Mouse (Mus musculus) neutrophil, adult 65 days (primary cell): Measurements from ENCODE around the gene Aoc1. TPM values are rescaled to one million over a fixed set of nuclear protein-coding genes. Genes with fewer than 3 reads are reported as not detected.

Experiments used
- total RNA-seq: library from RNA; stranded (reverse); gene quantifications from 2 replicates; pipeline ENCODE4 v1.2.4, GENCODE M21; 2023

The Aoc1 gene
- total RNA-seq = 0.60 TPM in 1 of 2 replicates, not detected in the other

DNA sequence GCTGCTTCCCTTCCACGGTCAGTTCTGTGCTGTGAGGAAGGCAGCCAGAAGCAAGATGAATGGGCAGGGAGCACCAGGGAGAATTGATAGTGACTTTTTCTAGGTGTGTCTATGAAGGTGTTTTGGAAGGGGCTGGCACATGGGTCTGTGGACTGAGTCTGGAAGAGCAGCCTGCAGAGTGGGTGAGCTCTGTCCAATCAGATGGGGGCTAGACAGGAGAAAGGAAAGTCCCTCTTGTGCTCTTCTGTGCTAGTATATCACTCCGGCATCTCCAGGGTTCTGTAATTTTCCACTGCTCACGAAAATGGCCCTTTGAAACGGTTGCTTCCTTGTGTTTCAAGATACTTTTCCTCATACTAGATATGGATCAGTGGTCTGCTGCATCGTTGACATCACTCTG lies at the start of gene Aoc1:
Aoc1 (plus strand) TSS at position 301 of the 400 bp plus-strand sequence.

DNA sequence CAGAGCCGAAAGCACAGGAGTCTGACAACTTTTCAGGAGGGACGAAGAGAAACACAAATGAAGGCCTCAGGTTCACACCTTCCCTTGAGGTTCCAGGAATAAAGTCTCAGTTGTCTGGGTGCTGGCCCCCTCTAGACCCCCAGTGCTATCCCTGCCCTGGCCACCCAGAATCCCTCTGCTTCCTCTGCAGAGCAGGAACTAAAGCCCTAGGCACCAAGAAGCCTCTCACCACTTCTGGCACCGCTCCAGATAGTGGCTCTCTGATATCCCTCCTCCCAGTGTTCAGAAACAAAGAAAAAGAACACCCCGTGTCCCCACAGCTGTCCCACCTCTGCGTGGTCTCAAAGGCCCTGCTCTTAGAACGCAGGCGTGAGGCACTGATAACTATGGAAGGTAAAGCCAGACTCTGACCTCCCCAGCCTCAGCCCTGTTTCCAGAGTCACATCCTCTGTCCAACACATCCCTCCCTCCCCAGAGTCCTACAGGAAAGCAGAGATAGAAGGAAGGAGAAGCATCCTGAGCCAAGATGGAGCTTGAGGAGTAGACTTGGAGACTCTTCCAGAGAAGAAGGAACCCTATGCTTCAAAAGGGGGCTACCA lies 32.2 kb upstream of the Aoc1 start, which contains the start of gene Tmem176a:
Tmem176a (plus strand) TSS at position 549 of the 599 bp plus-strand sequence.

GRCm38 (mm10) chr6:48840973-48841625 lies 31.6 kb upstream of the Aoc1 start, which contains the start of gene Tmem176b:
Gene Tmem176b, minus strand, starts transcription at chr6:48841496.

DNA sequence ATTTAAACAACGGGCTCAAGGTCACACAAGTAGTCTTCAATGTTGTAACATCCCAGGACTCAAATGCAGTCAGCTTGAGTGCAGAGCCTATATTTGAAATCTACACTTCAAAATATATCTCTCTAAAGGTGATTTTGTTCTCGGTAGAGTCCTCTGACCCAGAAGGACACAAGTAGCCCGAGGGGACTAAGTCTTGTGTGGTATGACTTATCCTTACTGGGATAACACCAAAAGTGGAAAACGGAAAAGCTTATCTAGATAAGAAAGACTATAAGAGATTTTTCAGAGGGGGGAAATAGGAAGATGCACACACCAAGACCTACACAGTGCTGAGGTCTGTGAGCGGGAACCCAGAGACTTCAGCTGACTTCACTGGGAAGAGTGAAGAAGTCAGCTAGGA lies 56.9 kb downstream of the Aoc1 start, which contains the start of gene 1600015I10Rik:
1600015I10Rik (plus strand) TSS at position 301 of the 400 bp plus-strand sequence.

Other genes starting within 250 kb of the Aoc1 start
- not detected in 2 replicates for gene AI854703, start 246.1 kb upstream of the Aoc1 start, total RNA-seq
- 0.11 and 0.38 TPM in 2 replicates for gene Gimap8, start 225.7 kb upstream of the Aoc1 start, total RNA-seq
- gene Gimap9, start 196.8 kb upstream of the Aoc1 start, total RNA-seq = 2.1 and 3.1 TPM in 2 replicates
- 0.29 TPM in 1 of 2 replicates, not detected in the other for gene Gimap4, start 188.3 kb upstream of the Aoc1 start, total RNA-seq
- gene Gimap6, start 164.7 kb upstream of the Aoc1 start, total RNA-seq = 3.2 and 3.3 TPM in 2 replicates
- not detected in 2 replicates for gene Gm28053, start 154.3 kb upstream of the Aoc1 start, total RNA-seq
- gene Gimap7, start 154.3 kb upstream of the Aoc1 start, total RNA-seq = not detected in 2 replicates
- 0.32 TPM in 1 of 2 replicates, not detected in the other for gene Gimap1, start 133.8 kb upstream of the Aoc1 start, total RNA-seq
- gene Gimap5, start 126.7 kb upstream of the Aoc1 start, total RNA-seq = 0.57 TPM in 1 of 2 replicates, not detected in the other
- 0.20 and 0.22 TPM in 2 replicates for gene Gimap3, start 102.0 kb upstream of the Aoc1 start, total RNA-seq
- 6.0 and 6.9 TPM in 2 replicates for gene Tmem176a, start 32.0 kb upstream of the Aoc1 start, total RNA-seq
- gene Tmem176b, start 31.4 kb upstream of the Aoc1 start, total RNA-seq = 11.2 and 12.8 TPM in 2 replicates
- not detected in 2 replicates for gene 1600015I10Rik, start 57.0 kb downstream of the Aoc1 start, total RNA-seq
- gene Doxl2, start 102.1 kb downstream of the Aoc1 start, total RNA-seq = not detected in 2 replicates
- gene Svs1, start 114.0 kb downstream of the Aoc1 start, total RNA-seq = not detected in 2 replicates
- gene Gpnmb, start 163.7 kb downstream of the Aoc1 start, total RNA-seq = 3.1 and 4.9 TPM in 2 replicates
- gene Malsu1, start 200.9 kb downstream of the Aoc1 start, total RNA-seq = 21.4 and 38.6 TPM in 2 replicates